Mouse (Mus musculus) limb, embryonic 12.5 days (tissue): ENCODE data around the gene Cfap61. TPM values are rescaled to one million over a fixed set of nuclear protein-coding genes. Genes with fewer than 3 reads are reported as not detected.

Source experiments
- ATAC-seq: fragments of 200-750 bp; cut with Nextera tagmentation; 2 replicates; pipeline ENCODE4 v1.8.0; 2017; ENCODE audit warnings: low read depth, moderate TSS enrichment; ENCODE audit not compliant: insufficient number of reproducible peaks, insufficient read depth, low FRiP score, low TSS enrichment
- H3K27ac ChIP-seq: fragments of 300-500 bp; sonication (generic); 2 replicates; pipeline ENCODE4 v1.5.1; 2016; ENCODE audit warnings: mild to moderate bottlenecking, moderate library complexity
- H3K27me3 ChIP-seq: fragments of 300-500 bp; sonication (generic); 2 replicates; pipeline ENCODE4 v1.6.1; 2016; ENCODE audit warnings: mild to moderate bottlenecking, moderate library complexity
- H3K36me3 ChIP-seq: fragments of 300-500 bp; sonication (generic); 2 replicates; pipeline ENCODE4 v1.6.1; 2016; ENCODE audit warnings: mild to moderate bottlenecking, moderate library complexity
- H3K4me1 ChIP-seq: fragments of 300-500 bp; sonication (generic); replicated peaks from 2 replicates; pipeline ENCODE4 v1.6.1; 2016
- H3K4me2 ChIP-seq: fragments of 300-500 bp; sonication (generic); 2 replicates; pipeline ENCODE4 v1.6.1; 2016; ENCODE audit warnings: mild to moderate bottlenecking, moderate library complexity
- H3K4me3 ChIP-seq: fragments of 300-500 bp; sonication (generic); replicated peaks from 2 replicates; pipeline ENCODE4 v1.5.1; 2016; ENCODE audit warnings: mild to moderate bottlenecking
- H3K9ac ChIP-seq: fragments of 300-500 bp; sonication (generic); replicated peaks from 2 replicates; pipeline ENCODE4 v1.6.1; 2016; ENCODE audit warnings: mild to moderate bottlenecking, moderate library complexity
- H3K9me3 ChIP-seq: fragments of 300-500 bp; sonication (generic); 2 replicates; pipeline ENCODE4 v1.6.1; 2016; ENCODE audit warnings: mild to moderate bottlenecking, moderate library complexity
- WGBS: fragments of 180-500 bp; shearing (Covaris S2); methylation state at CpG from one replicate; pipeline ENCODE4 v1.1.7; 2016; 5-methylcytosine and 5-hydroxymethylcytosine counted together
- polyA plus RNA-seq: library from polyadenylated mRNA; unstranded; fragments of >200 nt; fragmentation: Nextera tagmentation; extraction: Ambion mirVana; gene quantifications from 2 replicates; pipeline ENCODE4 v1.2.1, GENCODE M21; 2016

Gene Cfap61
- polyA plus RNA-seq, 1 experiment from 2014 or later: 0.21 TPM

GRCm38 (mm10) chr2:146168017-146168803, 233.6 kb downstream of the Cfap61 start:
- Histone ChIP-seq H3K9me3 (no peaks in the 10 kb centered on the region), H3K4me3 (no peak overlapping the region), H3K4me2 (no peak overlapping the region), H3K27me3 (no peaks in the 10 kb centered on the region), H3K4me1 (no peaks in the 10 kb centered on the region), H3K27ac (no peak overlapping the region), H3K36me3 (no peaks in the 10 kb centered on the region), H3K9ac (no peak overlapping the region)
- peak; percentile 52; the same call in 1 of the 2 replicates for ATAC-seq
- WGBS: 68% methylated on average over 14 of the region's 14 CpGs

- H3K27me3 ChIP-seq: no peaks in the 10 kb centered on the region
- no peaks in the 10 kb centered on the region for H3K36me3 ChIP-seq
- H3K4me3 ChIP-seq: no peak overlapping the region
- WGBS: 74% methylated on average over 7 of the region's 7 CpGs
- H3K9ac ChIP-seq: no peak overlapping the region
- no peaks in the 10 kb centered on the region for H3K4me1 ChIP-seq
- H3K27ac ChIP-seq: no peak overlapping the region
- no peak for ATAC-seq
- no peaks in the 10 kb centered on the region for H3K9me3 ChIP-seq
- H3K4me2 ChIP-seq: no peak overlapping the region
Measured at GRCm38 (mm10) chr2:146169492-146169891, 234.9 kb downstream of the Cfap61 start.

GRCm38 (mm10) chr2:146172106-146172505, 237.5 kb downstream of the Cfap61 start:
- H3K9ac ChIP-seq: no peak overlapping the region
- no peak for ATAC-seq
- H3K27me3 ChIP-seq: no peaks in the 10 kb centered on the region
- H3K4me3 ChIP-seq: no peak overlapping the region
- no peaks in the 10 kb centered on the region for H3K9me3 ChIP-seq
- WGBS: 45% methylated on average over 4 of the region's 4 CpGs
- H3K36me3 ChIP-seq: no peaks in the 10 kb centered on the region
- no peak overlapping the region for H3K4me2 ChIP-seq
- H3K27ac ChIP-seq: no peak overlapping the region
- no peaks in the 10 kb centered on the region for H3K4me1 ChIP-seq

GRCm38 (mm10) chr2:146174173-146174572, 239.6 kb downstream of the Cfap61 start:
- H3K4me3 ChIP-seq: no peak overlapping the region
- H3K36me3 ChIP-seq: no peaks in the 10 kb centered on the region
- no peaks in the 10 kb centered on the region for H3K27me3 ChIP-seq
- H3K9ac ChIP-seq: no peak overlapping the region
- ATAC-seq: no peak
- H3K4me2 ChIP-seq: no peak overlapping the region
- H3K27ac ChIP-seq: no peak overlapping the region
- H3K9me3 ChIP-seq: 0 out of 2 replicates have a peak, but pooled peaks cover 5% of the 10 kb centered on the region
- no peaks in the 10 kb centered on the region for H3K4me1 ChIP-seq
- 86% methylated on average over 7 of the region's 7 CpGs for WGBS

- H3K4me3 ChIP-seq: no peak overlapping the region
- H3K36me3 ChIP-seq: no peaks in the 10 kb centered on the region
- ATAC-seq: no peak
- H3K27me3 ChIP-seq: no peaks in the 10 kb centered on the region
- H3K4me1 ChIP-seq: no peaks in the 10 kb centered on the region
- 70% methylated on average over 1 of the region's 1 CpGs for WGBS
- H3K4me2 ChIP-seq: no peak overlapping the region
- H3K9ac ChIP-seq: no peak overlapping the region
- no peak overlapping the region for H3K27ac ChIP-seq
- 0 out of 2 replicates have a peak, but pooled peaks cover 5% of the 10 kb centered on the region for H3K9me3 ChIP-seq
Measured at GRCm38 (mm10) chr2:146178718-146179117, 244.1 kb downstream of the Cfap61 start.

GRCm38 (mm10) chr2:146183830-146184793, 249.5 kb downstream of the Cfap61 start:
- Histone ChIP-seq H3K4me3 (no peak overlapping the region), H3K27me3 (no peaks in the 10 kb centered on the region; the same call in 1 of the 2 replicates), H3K9me3 (no peaks in the 10 kb centered on the region), H3K4me1 (no peaks in the 10 kb centered on the region), H3K9ac (no peak overlapping the region), H3K27ac (no peak overlapping the region), H3K36me3 (no peaks in the 10 kb centered on the region), H3K4me2 (no peak overlapping the region)
- no peak for ATAC-seq
- 79% methylated on average over 24 of the region's 24 CpGs for WGBS

GRCm38 (mm10) chr2:146196126-146196525, 261.5 kb downstream of the Cfap61 start:
- Histone ChIP-seq H3K4me1 (no peaks in the 10 kb centered on the region), H3K9ac (no peak overlapping the region), H3K4me2 (no peak overlapping the region), H3K27me3 (no peaks in the 10 kb centered on the region), H3K36me3 (no peaks in the 10 kb centered on the region), H3K27ac (no peak overlapping the region), H3K9me3 (no peaks in the 10 kb centered on the region), H3K4me3 (no peak overlapping the region)
- ATAC-seq: no peak
- 94% methylated on average over 11 of the region's 11 CpGs for WGBS

GRCm38 (mm10) chr2:146197947-146198346, 263.4 kb downstream of the Cfap61 start:
- Histone ChIP-seq H3K9ac (no peak overlapping the region), H3K27ac (no peak overlapping the region), H3K4me2 (no peak overlapping the region), H3K4me1 (no peaks in the 10 kb centered on the region), H3K36me3 (no peaks in the 10 kb centered on the region), H3K4me3 (no peak overlapping the region), H3K27me3 (no peaks in the 10 kb centered on the region), H3K9me3 (no peaks in the 10 kb centered on the region)
- 86% methylated on average over 7 of the region's 7 CpGs for WGBS
- no peak for ATAC-seq

- 45% methylated on average over 4 of the region's 4 CpGs for WGBS
- Histone ChIP-seq H3K4me1 (no peaks in the 10 kb centered on the region), H3K27ac (no peak overlapping the region), H3K27me3 (peaks cover 24% of the 10 kb centered on the region), H3K9ac (no peak overlapping the region), H3K4me2 (no peak overlapping the region), H3K4me3 (no peak overlapping the region), H3K36me3 (no peaks in the 10 kb centered on the region), H3K9me3 (no peaks in the 10 kb centered on the region)
- ATAC-seq: no peak
Measured at GRCm38 (mm10) chr2:146210968-146211367, 276.4 kb downstream of the Cfap61 start.

GRCm38 (mm10) chr2:146214715-146215114, 280.1 kb downstream of the Cfap61 start:
- Histone ChIP-seq H3K27me3 (peaks cover 59% of the 10 kb centered on the region), H3K9ac (no peak overlapping the region), H3K4me1 (peaks cover 14% of the 10 kb centered on the region), H3K36me3 (no peaks in the 10 kb centered on the region), H3K4me3 (no peak overlapping the region), H3K27ac (no peak overlapping the region), H3K4me2 (no peak overlapping the region), H3K9me3 (no peaks in the 10 kb centered on the region)
- WGBS: 2% methylated on average over 9 of the region's 9 CpGs
- no peak for ATAC-seq
